8 mouse cellular contexts compared by ENCODE assay signal in the genomic region with DNA sequence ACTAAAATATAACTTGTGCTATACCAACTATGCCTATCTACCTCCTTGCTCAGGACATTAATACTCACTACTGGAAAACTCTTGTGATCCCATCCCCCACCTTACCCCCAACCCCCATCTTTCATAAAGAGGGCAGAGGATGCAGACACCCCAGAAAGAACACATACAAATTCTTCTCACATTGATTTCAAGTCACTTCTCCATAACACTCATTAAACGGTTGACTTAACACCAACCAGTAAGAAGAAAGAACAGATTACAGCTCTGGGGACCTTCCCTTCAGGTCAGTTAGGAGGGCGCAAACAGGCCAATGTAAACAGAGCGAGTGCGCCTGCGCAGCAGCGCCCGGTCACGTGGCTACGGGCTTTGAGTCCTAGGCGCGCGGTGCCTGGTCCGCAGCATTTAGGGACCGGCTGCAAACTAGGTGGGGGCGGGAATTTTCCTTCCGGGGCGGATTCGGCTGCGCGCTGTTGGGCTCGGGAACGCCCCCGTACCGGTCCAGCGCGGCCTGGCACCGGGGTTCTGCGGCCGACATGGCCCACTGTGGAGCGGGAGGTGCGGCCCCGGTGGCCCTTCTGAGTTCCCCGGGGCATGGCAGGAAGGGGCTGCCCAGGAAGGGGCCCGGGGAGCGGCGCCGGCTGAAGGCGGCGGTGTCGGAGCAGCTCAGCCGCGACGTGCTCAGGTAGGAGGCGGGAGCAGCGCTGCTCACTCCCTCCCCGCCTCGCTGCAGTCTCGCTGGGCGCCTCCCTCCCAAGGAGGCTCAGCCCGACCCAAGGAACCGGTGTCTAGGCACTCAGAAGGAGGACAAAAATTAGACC. TPM values are rescaled to one million over a fixed set of nuclear protein-coding genes. Genes with fewer than 3 reads are reported as not detected.
DNase-seq lines count a peak whose midpoint lies in the region; ATAC-seq and TF ChIP-seq lines count a peak whose summit lies in the region.

Btbd8 (plus strand) TSS at position 534 of the 818 bp plus-strand sequence.

- DNase-seq in forebrain, embryonic 14.5 days (ENCODE audit: low spot score): peak; percentile 96
- peak; percentile 88 for DNase-seq in heart, postnatal 25 days (ENCODE audit: low spot score)
- peak; percentile 86 to 95 for DNase-seq in layer of hippocampus, adult 18-20 months (ENCODE audit: low spot score in 2 of 2)
- DNase-seq in lung, adult 2 months: peak; percentile 93
- DNase-seq in thymus, adult 18-20 months: peak; percentile 81 to 84

- H3K9me3 ChIP-seq in ES-Bruce4 (replicated peaks; ENCODE audit: control insufficient read depth, insufficient read depth, low read length, poor library complexity, severe bottlenecking): no peaks in the 10 kb centered on the region
- H3K9me3 ChIP-seq in forebrain, embryonic 14.5 days (replicated peaks; ENCODE audit: control insufficient read depth, low read length): no peaks in the 10 kb centered on the region

- peak within 1 kb of the TSS; percentile 69 for H3K4me2 ChIP-seq in forebrain, embryonic 14.5 days (ENCODE audit: low read length)

- ATAC-seq in cerebellum, adult (ENCODE audit: insufficient number of reproducible peaks, low FRiP score, low TSS enrichment): peak; percentile 85
- ATAC-seq in forebrain, embryonic 14.5 days: peak; percentile 97
- ATAC-seq in neutrophil, adult 5-6 weeks (ENCODE audit: extremely low read depth, insufficient number of reproducible peaks, low FRiP score, poor library complexity, severe bottlenecking): peak; percentile 85

- no peaks in the 10 kb centered on the region for H3K4me1 ChIP-seq in ES-Bruce4 (ENCODE audit: control insufficient read depth, insufficient read depth, low read length)
- 0 out of 2 replicates have a peak, but pooled peaks cover 4% of the 10 kb centered on the region for H3K4me1 ChIP-seq in forebrain, embryonic 14.5 days (ENCODE audit: control insufficient read depth, insufficient read depth, low read length)
- H3K4me1 ChIP-seq in lung, adult 2 months (ENCODE audit: control insufficient read depth, insufficient read depth, low read length): no peaks in the 10 kb centered on the region

- peak within 1 kb of the TSS; percentile 84 for H3K9ac ChIP-seq in ES-Bruce4 (ENCODE audit: low read depth, poor library complexity, severe bottlenecking)
- H3K9ac ChIP-seq in forebrain, embryonic 14.5 days (ENCODE audit: low read length): peak within 1 kb of the TSS; percentile 90

- no peaks in the 10 kb centered on the region for H3K36me3 ChIP-seq in ES-Bruce4 (ENCODE audit: control insufficient read depth, insufficient read depth, low read length, poor library complexity, severe bottlenecking)
- H3K36me3 ChIP-seq in forebrain, embryonic 14.5 days (ENCODE audit: control insufficient read depth, insufficient read depth, low read length): no peaks in the 10 kb centered on the region

- H3K4me3 ChIP-seq in ES-Bruce4 (ENCODE audit: low read depth, low read length): peak within 1 kb of the TSS; percentile 97
- peak within 1 kb of the TSS; percentile 77 for H3K4me3 ChIP-seq in forebrain, embryonic 14.5 days (ENCODE audit: low read depth, low read length)
- peak within 1 kb of the TSS; percentile 86 for H3K4me3 ChIP-seq in lung, adult 2 months (replicated peaks; ENCODE audit: extremely low read depth, low read depth, low read length)

- intact Hi-C loops in heart, postnatal 25 days (cut with DNase I): loop anchor here (5.0 to 10.0 kb wide), 2 partner anchors 80 to 473 kb away; partner anchors contain the start of gene Cdc7

- WGBS in forebrain, embryonic 14.5 days: under 1% methylated on average over 47 of the region's 51 CpGs
- WGBS in lung, adult 2 months: under 1% methylated on average over 51 of the region's 51 CpGs

- TF ChIP-seq EP300 in ES-Bruce4 (IDR thresholded peaks at IDR 0.05; ENCODE audit: insufficient read depth, low read depth, low read length): peak; percentile 73; the same call in 1 of the 2 replicates

- H3K27ac ChIP-seq in ES-Bruce4 (ENCODE audit: insufficient read depth, low read length): peak within 1 kb of the TSS; percentile 4; the same call in 1 of the 2 replicates
- peak within 1 kb of the TSS; percentile 86 for H3K27ac ChIP-seq in forebrain, embryonic 14.5 days (ENCODE audit: low read depth, low read length)

- no peak for TF ChIP-seq CTCF in ES-Bruce4 (IDR thresholded peaks at IDR 0.05; ENCODE audit: low read depth, low read length)
- TF ChIP-seq CTCF in lung, adult 2 months (IDR thresholded peaks at IDR 0.05; ENCODE audit: insufficient read depth, low read length): no peak

- no peak for TF ChIP-seq POLR2A in ES-Bruce4 (IDR thresholded peaks at IDR 0.05; ENCODE audit: insufficient read depth, low read length)
- peak; percentile 51; the same call in 1 of the 2 replicates for TF ChIP-seq POLR2A in lung, adult 2 months (IDR thresholded peaks at IDR 0.05; ENCODE audit: borderline replicate concordance, extremely low read depth, low read depth, low read length)

- H3K27me3 ChIP-seq in ES-Bruce4 (ENCODE audit: control insufficient read depth, insufficient read depth, low read length, poor library complexity, severe bottlenecking): no peaks in the 10 kb centered on the region
- no peaks in the 10 kb centered on the region for H3K27me3 ChIP-seq in forebrain, embryonic 14.5 days (replicated peaks; ENCODE audit: control insufficient read depth, insufficient read depth, low read length)

RNA-seq across cellular contexts. Expression of gene Btbd8, which starts in this region (rescaled TPM):
- 14.9 and 17.2 TPM in 2 replicates for polyA plus RNA-seq in ES-Bruce4 (2011; ENCODE audit: insufficient read depth, insufficient read length, low read depth, missing spikeins)
- polyA plus RNA-seq in forebrain, embryonic 14.5 days (2014; fragmentation: Nextera tagmentation; extraction: Ambion mirVana): 16.2 and 22.1 TPM in 2 replicates
- total RNA-seq in heart, postnatal 25 days (2021): 1 to 10 TPM; 4.4 to 5.4 TPM
- 100 to 1,000 TPM; 105 to 115 TPM for total RNA-seq in layer of hippocampus, adult 18-20 months (2021)
- polyA plus RNA-seq in lung, adult 2 months (2012; rRNA removed): 1.0 and 1.2 TPM in 2 replicates
- 9.7 and 9.9 TPM in 2 replicates for total RNA-seq in neutrophil, adult 5-6 weeks (2017)

Comparison
In these comparisons a context has a peak if more than half of its experiments do, and no peak if none do; other contexts are left out.
1. Peak in every context shown above with its lines: DNase-seq, ATAC-seq, H3K4me3 ChIP-seq and H3K27ac ChIP-seq.